Mouse (Mus musculus) skeletal muscle tissue, adult 2 months (tissue): Measurements from ENCODE around the gene Lrrc3.

ENCODE experiments used
- DNase-seq: peaks from one replicate; pipeline ENCODE4 v3.0.0-alpha.2; 2012; ENCODE audit warnings: low read depth, low spot score

Gene Lrrc3

GRCm38 (mm10) chr10:77867546-77867945, 34.8 kb downstream of the Lrrc3 start:
- DNase-seq, result no peak

- DNase-seq, result no peak
Observed at GRCm38 (mm10) chr10:77864762-77865143, 37.6 kb downstream of the Lrrc3 start.

- DNase-seq, result no peak
Observed at GRCm38 (mm10) chr10:77864067-77864761, 38.1 kb downstream of the Lrrc3 start.

GRCm38 (mm10) chr10:77861675-77862074, 40.7 kb downstream of the Lrrc3 start, which contains the start of gene Gm3285:
Gene Gm3285 (plus strand): TSS chr10:77861975.
- DNase-seq, result no peak

- DNase-seq, result no peak
Observed at GRCm38 (mm10) chr10:77852559-77852958, 49.8 kb downstream of the Lrrc3 start, which contains the start of gene Gm10318. Gene Gm10318 (plus strand): TSS chr10:77852859.
